Mouse (Mus musculus) A20 (cell line): ENCODE results near the gene Kbtbd8.

Experiments
- DNase-seq: peaks from one replicate; pipeline ENCODE4 v3.0.0-alpha.2; 2011; ENCODE audit warnings: low read depth, low spot score

The Kbtbd8 gene

GRCm38 (mm10) chr6:95116946-95117345 lies at the start of gene Kbtbd8:
Kbtbd8 (plus strand) TSS chr6:95117240.
- DNase-seq, result peak; percentile 51

- no peak for DNase-seq
Observed at GRCm38 (mm10) chr6:95069753-95070152, 47.3 kb upstream of the Kbtbd8 start.

- no peak for DNase-seq
Observed at GRCm38 (mm10) chr6:95085276-95085675, 31.8 kb upstream of the Kbtbd8 start.

DNA sequence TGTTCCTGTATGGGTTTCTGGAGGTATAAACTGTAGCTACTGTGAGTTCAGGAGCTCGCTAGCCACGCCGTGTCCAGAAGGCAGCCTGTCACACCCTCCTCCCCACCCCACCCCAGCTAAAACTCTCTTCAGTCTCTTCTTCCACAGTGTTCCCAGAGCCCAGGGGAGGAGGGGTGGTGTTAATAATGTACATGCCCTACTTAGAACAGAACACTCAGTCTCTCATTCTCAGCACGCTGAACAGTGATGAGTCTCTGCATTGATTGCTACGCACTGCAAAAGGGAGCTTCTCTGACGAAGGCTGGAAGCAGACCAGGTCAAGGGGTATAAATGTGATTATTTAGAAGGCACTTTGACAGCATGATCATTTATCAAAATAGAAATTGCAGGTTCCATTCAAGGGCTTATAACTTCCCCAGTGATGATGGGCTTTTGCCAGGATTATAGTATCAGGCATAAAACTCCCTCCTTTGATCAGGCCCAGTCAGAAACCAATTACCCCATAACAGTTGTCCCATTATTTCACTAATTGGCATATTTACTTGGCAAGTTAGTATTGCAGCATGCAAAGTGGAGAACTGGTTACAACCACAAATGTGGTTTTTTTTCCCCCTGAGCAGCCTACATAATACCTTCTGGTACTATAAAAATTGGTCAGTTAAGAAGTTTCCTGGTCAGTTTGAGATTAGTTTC lies 29.7 kb upstream of the Kbtbd8 start:
- DNase-seq, result no peak

- DNase-seq, result peak; percentile 48
Observed at GRCm38 (mm10) chr6:95088075-95088474, 29.0 kb upstream of the Kbtbd8 start.

DNA sequence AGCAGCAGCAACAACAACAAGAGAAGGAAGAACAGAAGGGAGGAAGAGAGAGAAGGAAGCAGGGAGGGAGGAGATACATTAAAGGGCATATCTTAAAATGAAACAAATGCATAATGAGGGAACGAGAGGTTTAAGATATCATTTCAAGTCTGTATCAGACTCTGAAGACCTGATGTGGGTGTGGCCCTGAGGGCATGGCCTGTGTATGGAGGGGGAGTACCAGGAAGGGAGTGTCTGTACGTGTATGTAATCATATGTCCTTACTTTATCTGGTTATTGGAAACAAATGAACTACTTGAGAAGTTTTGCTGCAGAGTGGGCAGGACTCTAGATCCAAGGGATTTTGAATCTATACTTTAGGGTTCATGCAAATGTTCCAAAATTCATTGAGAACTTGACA lies 22.3 kb upstream of the Kbtbd8 start:
- DNase-seq, result no peak

DNA sequence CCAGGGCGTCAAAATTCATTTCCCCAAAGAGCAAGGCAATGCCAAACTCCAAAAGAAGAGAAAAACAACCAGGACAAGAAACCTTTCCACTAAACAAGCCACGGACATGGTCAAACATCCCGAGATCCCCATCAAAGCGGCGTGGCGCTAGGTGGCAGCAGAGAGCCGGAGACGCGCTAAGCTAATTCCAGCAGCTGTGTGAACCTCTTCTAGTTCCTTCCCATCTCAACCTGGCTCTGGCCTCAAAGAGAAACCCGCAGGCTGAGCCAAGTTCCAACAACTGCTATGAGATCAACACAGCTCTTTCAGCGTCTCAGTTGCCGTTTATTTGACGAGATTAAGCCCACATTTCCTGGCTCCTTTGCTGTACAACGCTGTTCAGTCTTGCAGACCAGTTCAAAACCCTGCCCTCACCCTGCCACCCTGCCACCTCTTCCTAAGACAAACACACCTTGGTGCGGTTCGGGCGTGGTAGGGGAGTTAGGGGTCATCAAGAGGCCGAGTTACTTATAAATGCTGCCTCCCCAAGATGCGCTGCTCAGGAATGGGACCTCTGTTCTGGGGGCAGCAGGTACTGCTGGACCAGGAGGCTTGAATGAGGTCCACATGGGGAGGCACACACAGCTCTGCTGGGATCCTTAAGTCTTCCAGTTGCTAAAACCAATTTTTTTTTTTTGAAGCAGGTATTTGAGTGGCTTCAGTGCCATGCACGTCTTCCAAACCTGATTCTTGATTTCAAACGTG lies 18.5 kb upstream of the Kbtbd8 start:
- peak; percentile 72 for DNase-seq

DNA sequence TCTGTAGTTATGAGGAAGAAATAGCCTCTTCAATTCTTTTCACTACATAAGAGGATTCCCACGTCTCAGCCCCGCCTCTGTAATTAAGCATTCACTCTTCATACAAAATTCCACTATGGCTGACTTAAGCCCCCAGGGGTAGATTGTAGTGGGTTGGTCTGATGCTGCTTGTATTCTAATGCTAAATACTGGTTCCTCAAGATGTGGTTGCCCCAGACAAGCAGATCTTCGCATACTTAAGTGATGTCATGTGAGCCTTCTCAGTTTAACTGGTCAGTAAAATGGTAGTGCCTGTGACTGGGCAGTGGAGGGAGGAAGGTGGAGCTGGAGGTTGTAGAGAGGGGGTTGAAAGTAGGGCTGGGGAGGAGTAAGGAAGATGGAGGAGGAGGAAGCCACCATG lies 13.3 kb upstream of the Kbtbd8 start:
- no peak for DNase-seq

DNA sequence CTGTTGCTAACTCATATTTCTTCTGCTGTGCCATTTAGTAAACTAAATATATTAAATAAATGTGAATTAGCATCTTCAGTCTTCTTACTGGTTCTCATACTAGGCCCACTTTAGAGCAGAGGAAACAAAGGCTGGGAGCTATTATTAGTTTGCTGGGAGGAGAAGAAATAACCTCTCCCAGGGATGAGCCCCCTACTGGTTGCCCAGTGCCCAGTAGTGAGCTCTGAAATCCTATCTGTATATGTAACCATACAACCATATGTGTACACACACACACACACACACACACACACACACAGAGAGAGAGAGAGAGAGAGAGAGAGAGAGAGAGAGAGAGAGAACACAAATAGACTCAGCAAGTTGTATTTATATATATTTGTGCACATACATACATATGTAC lies 8.6 kb upstream of the Kbtbd8 start:
- DNase-seq, result no peak

DNA sequence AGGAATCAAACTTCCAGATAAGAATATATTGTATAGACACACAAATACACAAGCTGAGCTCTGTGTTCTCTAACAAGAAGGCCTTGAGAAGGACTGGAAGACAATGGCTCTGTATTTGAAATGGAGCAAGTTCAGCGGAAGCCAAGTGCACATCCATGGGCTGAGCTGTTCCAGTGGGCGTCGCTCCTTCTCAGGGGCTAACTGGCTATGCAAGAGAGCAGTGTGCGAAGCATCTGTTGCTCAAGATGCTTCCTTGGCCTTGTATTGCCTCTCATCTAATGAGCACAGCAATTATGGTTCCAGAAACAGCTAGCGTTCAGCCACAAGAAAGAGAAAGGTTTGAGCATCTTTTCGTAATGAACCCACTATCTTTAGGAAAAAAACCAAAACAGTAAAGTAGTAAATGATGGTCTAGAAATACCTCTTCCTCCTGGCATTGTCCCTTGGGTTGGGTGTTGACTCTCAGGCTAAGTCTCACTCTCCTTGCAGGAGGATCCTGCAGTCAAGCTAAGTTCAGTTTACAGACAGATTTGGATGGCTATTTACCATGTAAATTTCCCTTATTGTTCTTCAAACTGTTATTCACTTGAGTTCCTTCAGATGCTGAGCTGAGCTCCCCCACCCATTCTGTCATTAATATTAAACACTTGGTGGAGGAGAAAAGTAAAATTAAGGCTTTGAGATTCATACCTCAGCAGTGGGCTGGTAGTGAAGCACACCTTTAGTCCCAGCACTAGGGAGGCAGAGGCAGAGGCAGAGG lies 7.2 kb upstream of the Kbtbd8 start:
- DNase-seq, result no peak

- DNase-seq, result no peak
Observed at GRCm38 (mm10) chr6:95112015-95112414, 5.0 kb upstream of the Kbtbd8 start.

- no peak for DNase-seq
Observed at GRCm38 (mm10) chr6:95116513-95116912, 527 bp upstream of the Kbtbd8 start.

DNA sequence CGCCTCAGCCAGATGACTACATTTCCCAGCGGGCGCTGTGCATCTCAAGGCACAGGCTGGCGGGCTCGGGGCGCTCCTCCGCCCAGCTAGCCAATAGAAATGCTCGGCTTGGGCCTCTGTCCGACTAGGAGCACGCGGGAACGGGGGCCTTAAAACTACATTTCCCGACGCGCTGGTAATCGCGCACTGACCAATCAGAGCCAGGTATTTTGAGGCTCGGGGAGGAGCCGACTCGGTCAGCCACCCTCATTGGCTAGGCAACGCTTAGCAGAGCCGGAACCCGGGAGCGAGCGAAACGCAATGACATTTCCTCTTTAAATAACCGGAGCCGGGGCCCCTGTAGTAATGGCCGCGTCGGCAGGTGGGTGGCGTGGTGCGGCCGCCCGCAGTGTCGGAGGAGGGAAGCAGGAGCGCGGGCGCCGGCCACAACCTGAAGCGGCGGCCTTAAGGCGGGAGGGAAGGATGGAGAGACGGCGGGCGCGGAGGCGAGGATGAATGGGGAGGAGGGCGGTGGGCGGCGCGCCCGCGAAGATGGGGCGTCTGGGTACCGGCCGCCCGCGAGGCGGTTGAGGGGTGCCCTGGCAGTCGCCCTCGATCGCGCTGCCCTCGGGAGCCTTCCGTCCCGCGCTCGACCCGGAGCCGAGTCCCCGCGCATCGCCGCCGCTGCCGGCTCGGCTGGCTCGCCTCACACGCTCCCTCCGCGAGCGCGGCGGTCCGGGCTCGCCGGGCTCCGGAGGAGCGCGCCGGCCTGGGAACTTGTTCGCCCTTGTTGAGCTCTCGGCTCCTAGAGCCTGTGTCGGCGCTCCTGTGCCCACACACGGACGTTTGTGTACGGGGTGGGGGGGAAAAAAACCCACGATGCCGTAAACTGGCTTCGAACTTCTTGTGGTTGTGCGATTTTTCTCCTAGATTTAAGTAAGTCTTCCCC lies 838 bp downstream of the Kbtbd8 start:
- DNase-seq, result peak; percentile 98

DNA sequence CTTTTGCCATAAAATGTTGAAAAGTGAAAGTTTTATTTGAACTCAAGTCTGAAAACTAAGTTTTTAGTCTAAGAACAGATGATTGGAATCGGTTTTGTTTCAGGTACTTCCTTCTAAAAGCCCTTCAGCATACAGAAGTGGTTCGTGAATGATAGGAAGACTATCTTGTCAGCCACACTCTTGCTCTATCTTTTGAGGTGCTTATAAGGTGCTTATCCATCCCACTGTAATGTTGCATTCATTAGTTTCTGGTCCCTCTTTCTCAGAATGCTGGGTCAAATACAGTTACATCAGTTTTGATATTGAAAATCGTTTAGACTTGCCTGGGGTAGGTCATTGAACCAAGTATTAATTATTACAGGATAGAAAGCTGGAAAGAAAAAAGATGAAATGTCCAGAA lies 2.3 kb downstream of the Kbtbd8 start:
- DNase-seq, result no peak

GRCm38 (mm10) chr6:95149931-95150534 lies 33.0 kb downstream of the Kbtbd8 start:
- DNase-seq, result no peak

DNA sequence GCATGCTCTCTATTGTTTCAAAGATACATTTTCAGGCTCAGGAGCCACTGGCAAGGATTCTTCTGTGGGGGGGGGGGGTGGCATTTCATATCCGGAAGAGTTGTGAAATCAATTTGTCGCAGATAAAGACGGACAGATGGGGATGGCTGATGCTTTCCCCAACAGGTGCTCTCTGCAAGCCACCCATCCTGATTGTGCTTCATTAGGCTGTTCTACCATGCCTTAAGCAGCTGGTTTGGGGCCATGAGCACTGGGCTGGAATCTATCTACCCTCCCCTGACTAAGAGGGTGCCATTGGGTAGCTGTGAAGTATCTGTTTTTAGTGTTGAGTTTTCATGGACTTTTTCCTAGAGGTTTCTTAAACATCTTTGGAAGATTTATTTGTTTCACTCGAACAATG lies 33.8 kb downstream of the Kbtbd8 start:
- no peak for DNase-seq

GRCm38 (mm10) chr6:95151563-95151962 lies 34.5 kb downstream of the Kbtbd8 start:
- no peak for DNase-seq

- DNase-seq, result no peak
Observed at GRCm38 (mm10) chr6:95163965-95164364, 46.9 kb downstream of the Kbtbd8 start.

DNA sequence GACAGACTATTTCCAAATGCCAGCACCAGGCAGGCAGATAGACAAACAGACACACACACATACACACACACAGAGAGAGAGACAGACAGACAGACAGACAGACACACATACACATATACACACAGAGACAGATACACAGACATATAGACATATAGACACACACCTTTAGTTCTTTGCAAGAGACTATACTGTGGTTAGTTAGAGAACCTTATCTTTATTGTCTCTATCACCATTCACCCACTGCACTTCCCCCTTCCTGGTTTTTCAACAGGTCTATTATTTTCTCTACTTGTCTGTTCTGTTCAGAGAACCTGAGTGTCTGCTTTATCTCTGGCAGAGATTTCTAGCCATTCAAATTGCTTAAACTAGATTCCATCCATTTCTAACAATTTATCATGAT lies 48.6 kb downstream of the Kbtbd8 start:
- no peak for DNase-seq

- no peak for DNase-seq
Observed at GRCm38 (mm10) chr6:95167668-95168227, 50.7 kb downstream of the Kbtbd8 start.

- DNase-seq, result peak; percentile 42
Observed at GRCm38 (mm10) chr6:95169411-95169810, 52.4 kb downstream of the Kbtbd8 start.
